Mouse (Mus musculus): ENCODE results near the gene Ttll5. TPM values are rescaled to one million over a fixed set of nuclear protein-coding genes. Genes with fewer than 3 reads are reported as not detected.

Gene Ttll5
- polyA plus RNA-seq, 1 experiment from 2014 or later = 8.2 TPM

DNA sequence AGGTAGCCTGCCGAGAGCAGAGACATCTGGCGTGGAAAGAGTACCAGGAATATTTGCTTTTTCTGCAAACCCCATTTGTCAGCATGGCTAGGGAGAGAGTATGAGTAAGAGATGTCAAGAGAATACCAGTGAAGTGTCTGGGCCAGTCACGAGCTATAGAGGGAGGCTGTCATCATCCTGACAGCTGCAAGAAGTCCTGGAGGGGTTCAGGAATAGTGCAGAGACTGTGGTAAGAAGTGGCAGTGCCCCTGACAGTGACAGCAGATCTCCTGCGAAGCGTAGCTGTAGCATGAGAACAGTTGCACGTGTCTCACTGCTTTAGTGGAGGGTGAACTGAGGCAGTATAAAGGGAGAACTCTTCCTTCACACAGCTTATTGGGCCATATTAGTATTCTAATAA, 197.1 kb downstream of the Ttll5 start:
- Histone ChIP-seq H3K36me3 (ENCODE audit: control insufficient read depth, insufficient read depth, low read length) (no peaks in the 10 kb centered on the region), H3K4me3 (ENCODE audit: low read length) (no peak overlapping the region), H3K27me3 (replicated peaks; ENCODE audit: control insufficient read depth, insufficient read depth, low read length) (no peaks in the 10 kb centered on the region), H3K9me3 (ENCODE audit: control insufficient read depth, low read length) (no peaks in the 10 kb centered on the region), H3K4me1 (ENCODE audit: control insufficient read depth, insufficient read depth, low read length) (peaks cover 13% of the 10 kb centered on the region), H3K27ac (ENCODE audit: low read length) (no peak overlapping the region), H3K9ac (ENCODE audit: low read depth, low read length) (no peak overlapping the region), H3K4me2 (ENCODE audit: low read depth, low read length) (no peak overlapping the region)
- ATAC-seq = no peak
- WGBS = 66% methylated on average over 6 of the region's 6 CpGs

DNA sequence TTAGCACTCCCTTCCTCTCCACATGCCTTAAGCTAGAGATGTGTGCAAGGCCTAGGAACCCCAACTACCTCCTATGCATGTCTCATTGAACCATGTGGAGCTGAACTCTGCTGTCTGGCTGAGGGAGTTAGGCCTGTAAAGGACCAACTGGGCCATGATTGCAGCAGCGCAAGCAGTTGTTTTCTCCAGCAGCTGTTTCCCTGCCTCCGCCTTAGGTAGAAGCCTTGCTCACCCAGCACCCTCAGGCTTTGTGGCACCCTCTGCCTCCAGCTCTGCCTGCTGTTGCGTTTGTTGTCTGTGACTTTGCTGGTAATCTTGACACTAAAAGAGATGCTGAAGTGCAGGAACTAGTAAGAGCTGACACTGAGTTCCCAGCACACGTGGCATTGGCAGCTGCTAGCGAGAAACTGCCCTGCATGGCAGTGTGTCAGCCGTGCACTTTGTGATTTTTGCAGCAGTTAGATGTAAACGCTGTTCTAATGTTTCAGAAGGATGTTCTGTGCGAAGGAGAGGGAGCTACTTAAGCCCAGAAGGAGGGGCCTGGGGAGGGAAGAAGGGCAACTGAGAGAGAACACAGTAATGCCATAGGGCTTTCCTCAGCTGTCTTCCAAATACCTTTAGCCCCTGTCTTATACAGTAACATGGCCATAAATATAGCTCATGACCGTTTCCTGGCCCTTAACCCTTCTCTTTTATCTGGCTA, 198.0 kb downstream of the Ttll5 start:
- Histone ChIP-seq H3K36me3 (ENCODE audit: control insufficient read depth, insufficient read depth, low read length) (no peaks in the 10 kb centered on the region), H3K4me2 (ENCODE audit: low read depth, low read length) (no peak overlapping the region), H3K4me3 (ENCODE audit: low read length) (no peak overlapping the region), H3K4me1 (ENCODE audit: control insufficient read depth, insufficient read depth, low read length) (peaks cover 13% of the 10 kb centered on the region), H3K9ac (ENCODE audit: low read depth, low read length) (no peak overlapping the region), H3K27me3 (replicated peaks; ENCODE audit: control insufficient read depth, insufficient read depth, low read length) (no peaks in the 10 kb centered on the region), H3K9me3 (ENCODE audit: control insufficient read depth, low read length) (no peaks in the 10 kb centered on the region), H3K27ac (ENCODE audit: low read length) (0 out of 2 replicates have a peak overlapping the region, but pooled peaks have one; percentile 2)
- ATAC-seq = no peak
- 56% methylated on average over 9 of the region's 9 CpGs for WGBS

DNA sequence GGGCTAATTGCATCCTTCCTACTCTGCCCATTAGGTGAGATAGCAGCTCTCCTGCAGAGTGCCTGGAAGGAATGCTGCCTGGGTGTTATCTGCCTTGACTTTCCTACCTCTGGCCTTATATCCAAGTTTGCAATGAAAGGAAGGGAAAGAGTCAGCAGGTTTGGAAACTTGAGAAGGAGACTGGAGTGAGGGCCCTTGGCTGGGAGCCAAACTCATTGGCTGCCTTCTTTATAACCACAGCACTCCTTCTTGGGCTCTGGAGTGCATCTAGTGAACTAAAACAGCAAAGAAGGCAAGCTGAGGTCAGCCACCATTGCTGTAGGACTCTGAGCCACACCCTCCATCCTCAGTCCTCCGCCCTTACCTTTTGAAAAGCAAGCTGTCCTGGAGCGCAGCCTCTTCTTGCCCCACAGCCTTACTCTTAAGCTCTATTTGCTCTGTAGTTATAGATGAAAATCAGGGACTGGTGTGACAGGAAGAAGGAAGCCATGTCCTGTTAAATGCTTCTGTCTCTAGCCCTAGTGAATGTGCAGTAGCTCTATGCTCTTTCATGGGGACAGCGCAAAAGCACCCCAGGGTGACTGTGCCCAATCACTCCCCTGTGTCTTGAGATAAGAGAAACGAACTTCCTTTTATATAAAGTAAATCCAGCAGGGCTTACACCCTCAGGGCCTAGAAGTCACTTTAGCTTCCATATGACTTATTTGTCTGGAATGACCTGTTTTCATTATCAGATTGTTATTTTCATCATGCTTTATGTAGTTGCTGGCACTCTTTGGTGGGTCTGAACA, 198.8 kb downstream of the Ttll5 start:
- Histone ChIP-seq H3K4me3 (ENCODE audit: low read length) (no peak overlapping the region), H3K27me3 (replicated peaks; ENCODE audit: control insufficient read depth, insufficient read depth, low read length) (no peaks in the 10 kb centered on the region), H3K9ac (ENCODE audit: low read depth, low read length) (no peak overlapping the region), H3K27ac (ENCODE audit: low read length) (no peak overlapping the region), H3K4me2 (ENCODE audit: low read depth, low read length) (no peak overlapping the region), H3K4me1 (ENCODE audit: control insufficient read depth, insufficient read depth, low read length) (peaks cover 13% of the 10 kb centered on the region), H3K9me3 (ENCODE audit: control insufficient read depth, low read length) (no peaks in the 10 kb centered on the region), H3K36me3 (ENCODE audit: control insufficient read depth, insufficient read depth, low read length) (no peaks in the 10 kb centered on the region)
- peak; percentile 31; the same call in 1 of the 2 replicates for ATAC-seq
- 61% methylated on average over 4 of the region's 4 CpGs for WGBS

DNA sequence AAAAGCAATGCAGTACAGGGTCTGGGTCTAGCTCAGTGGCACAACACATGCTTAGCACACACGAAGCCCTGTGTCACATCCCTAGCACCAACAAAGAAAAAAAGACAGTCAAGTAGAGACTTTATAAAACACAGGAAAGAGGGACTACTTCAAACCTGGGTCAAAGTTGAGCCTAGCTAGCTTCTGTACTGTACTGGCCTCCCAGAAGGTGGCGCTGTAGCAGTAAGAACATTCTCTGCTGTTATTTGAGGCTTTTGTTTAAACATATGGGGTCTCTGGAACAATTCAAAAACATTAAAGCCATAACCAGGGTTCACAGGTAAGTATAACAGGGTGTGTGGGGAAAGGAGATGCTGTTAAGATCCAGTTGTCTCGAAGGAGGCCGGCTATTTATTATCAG, 200.0 kb downstream of the Ttll5 start:
- H3K4me1 ChIP-seq (ENCODE audit: control insufficient read depth, insufficient read depth, low read length) = peaks cover 13% of the 10 kb centered on the region
- 59% methylated on average over 4 of the region's 4 CpGs for WGBS
- H3K9ac ChIP-seq (ENCODE audit: low read depth, low read length) = no peak overlapping the region
- no peak for ATAC-seq
- no peak overlapping the region for H3K4me2 ChIP-seq (ENCODE audit: low read depth, low read length)
- no peaks in the 10 kb centered on the region for H3K36me3 ChIP-seq (ENCODE audit: control insufficient read depth, insufficient read depth, low read length)
- H3K27ac ChIP-seq (ENCODE audit: low read length) = no peak overlapping the region
- H3K27me3 ChIP-seq (replicated peaks; ENCODE audit: control insufficient read depth, insufficient read depth, low read length) = no peaks in the 10 kb centered on the region
- H3K4me3 ChIP-seq (ENCODE audit: low read length) = no peak overlapping the region
- no peaks in the 10 kb centered on the region for H3K9me3 ChIP-seq (ENCODE audit: control insufficient read depth, low read length)

DNA sequence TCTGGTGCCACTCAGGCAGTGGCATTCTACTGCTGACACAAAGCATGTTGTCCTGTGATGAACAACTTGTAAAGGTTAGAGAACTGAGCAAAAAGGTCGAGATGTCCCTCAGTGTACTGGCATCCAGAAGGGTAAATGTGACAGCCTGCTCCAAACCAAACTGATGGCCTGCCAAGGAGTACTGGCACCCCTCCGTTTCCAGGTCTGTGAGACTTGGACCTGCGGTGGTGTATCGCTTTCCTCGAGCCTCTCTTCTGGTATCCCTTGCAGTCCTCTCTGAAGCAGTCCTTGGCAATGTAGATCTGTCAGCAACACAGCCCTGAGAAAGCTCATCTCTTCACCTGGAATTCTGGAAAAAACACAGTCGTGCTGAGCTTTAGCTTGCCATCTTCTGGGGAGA, 201.0 kb downstream of the Ttll5 start:
- Histone ChIP-seq H3K9me3 (ENCODE audit: control insufficient read depth, low read length) (no peaks in the 10 kb centered on the region), H3K27ac (ENCODE audit: low read length) (no peak overlapping the region), H3K36me3 (ENCODE audit: control insufficient read depth, insufficient read depth, low read length) (no peaks in the 10 kb centered on the region), H3K4me1 (ENCODE audit: control insufficient read depth, insufficient read depth, low read length) (peaks cover 13% of the 10 kb centered on the region), H3K4me2 (ENCODE audit: low read depth, low read length) (no peak overlapping the region), H3K9ac (ENCODE audit: low read depth, low read length) (no peak overlapping the region), H3K27me3 (replicated peaks; ENCODE audit: control insufficient read depth, insufficient read depth, low read length) (no peaks in the 10 kb centered on the region), H3K4me3 (ENCODE audit: low read length) (no peak overlapping the region)
- no peak for ATAC-seq
- 90% methylated on average over 6 of the region's 6 CpGs for WGBS

DNA sequence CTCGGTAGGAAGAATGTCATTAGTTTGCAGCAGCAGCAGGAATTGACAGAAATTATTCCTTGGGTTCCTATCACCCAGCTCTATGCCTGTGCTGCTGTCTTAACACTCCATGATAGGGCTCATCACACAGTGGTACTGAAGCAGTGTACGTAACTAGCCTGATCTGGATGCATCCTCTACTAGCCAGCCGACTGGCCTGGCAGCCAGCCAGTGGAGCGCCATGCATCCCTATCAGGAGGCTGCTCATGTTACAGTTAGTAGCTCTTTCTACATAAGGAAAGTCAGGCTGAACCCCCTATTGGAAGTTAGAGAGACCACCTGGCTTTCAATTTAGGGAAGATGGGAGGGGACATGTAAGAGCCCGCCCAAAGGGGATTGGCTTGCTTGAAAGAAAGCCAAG, 202.5 kb downstream of the Ttll5 start:
- Histone ChIP-seq H3K4me2 (ENCODE audit: low read depth, low read length) (no peak overlapping the region), H3K36me3 (ENCODE audit: control insufficient read depth, insufficient read depth, low read length) (no peaks in the 10 kb centered on the region), H3K9ac (ENCODE audit: low read depth, low read length) (no peak overlapping the region), H3K4me3 (ENCODE audit: low read length) (no peak overlapping the region), H3K9me3 (ENCODE audit: control insufficient read depth, low read length) (no peaks in the 10 kb centered on the region), H3K27ac (ENCODE audit: low read length) (no peak overlapping the region), H3K27me3 (replicated peaks; ENCODE audit: control insufficient read depth, insufficient read depth, low read length) (no peaks in the 10 kb centered on the region), H3K4me1 (ENCODE audit: control insufficient read depth, insufficient read depth, low read length) (peaks cover 13% of the 10 kb centered on the region)
- no peak for ATAC-seq
- 59% methylated on average over 5 of the region's 5 CpGs for WGBS

DNA sequence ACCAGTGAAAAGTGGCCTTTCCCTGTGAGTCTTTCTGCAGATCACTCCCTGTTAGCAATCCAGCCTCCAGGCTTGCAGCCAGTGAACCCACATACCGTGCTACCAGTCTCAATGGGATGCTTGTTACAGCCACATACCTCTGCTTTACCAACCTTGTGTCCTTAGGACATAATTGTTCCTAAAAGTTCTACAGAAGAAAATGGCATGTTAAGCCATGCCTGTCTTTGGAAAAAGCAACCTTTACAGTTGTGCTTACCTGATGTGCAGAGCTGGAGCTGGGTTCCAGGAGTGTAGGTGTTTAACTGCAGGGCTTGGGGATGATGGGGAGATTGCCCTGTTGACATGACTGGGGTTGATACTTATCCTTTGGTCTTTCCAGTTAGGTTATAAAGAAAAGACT, 203.3 kb downstream of the Ttll5 start:
- H3K4me3 ChIP-seq (ENCODE audit: low read length) = no peak overlapping the region
- WGBS = 90% methylated on average over 1 of the region's 1 CpGs
- H3K36me3 ChIP-seq (ENCODE audit: control insufficient read depth, insufficient read depth, low read length) = no peaks in the 10 kb centered on the region

DNA sequence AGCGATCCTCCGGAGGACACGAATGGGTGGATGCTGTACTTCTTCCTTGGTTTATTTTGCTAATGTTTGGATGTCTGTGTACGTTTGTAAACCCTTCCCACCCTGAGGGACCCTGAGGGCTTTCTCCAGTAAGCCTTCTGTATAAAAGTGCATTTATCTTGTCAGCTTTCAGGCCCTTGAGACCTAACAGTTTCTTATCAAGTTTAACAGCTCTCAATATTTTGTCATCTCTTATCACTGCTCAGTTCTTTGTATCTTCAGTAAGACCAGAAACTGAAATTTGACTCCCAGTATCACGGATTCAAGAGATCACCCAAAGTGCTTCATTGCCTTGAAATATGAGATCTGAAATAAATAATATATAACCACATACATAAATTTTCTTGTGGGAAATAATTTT, 206.5 kb downstream of the Ttll5 start:
- no peak overlapping the region for H3K4me2 ChIP-seq (ENCODE audit: low read depth, low read length)
- H3K27me3 ChIP-seq (replicated peaks; ENCODE audit: control insufficient read depth, insufficient read depth, low read length) = no peaks in the 10 kb centered on the region
- whole genome bisulfite sequencing = 62% methylated on average over 5 of the region's 5 CpGs
- no peak overlapping the region for H3K27ac ChIP-seq (ENCODE audit: low read length)
- H3K9ac ChIP-seq (ENCODE audit: low read depth, low read length) = no peak overlapping the region
- no peaks in the 10 kb centered on the region; the same call in 1 of the 2 replicates for H3K4me1 ChIP-seq (ENCODE audit: control insufficient read depth, insufficient read depth, low read length)
- no peak for ATAC-seq
- H3K4me3 ChIP-seq (ENCODE audit: low read length) = no peak overlapping the region
- H3K36me3 ChIP-seq (ENCODE audit: control insufficient read depth, insufficient read depth, low read length) = no peaks in the 10 kb centered on the region
- no peaks in the 10 kb centered on the region for H3K9me3 ChIP-seq (ENCODE audit: control insufficient read depth, low read length)

More for the DNA sequence above, 203.3 kb downstream of the Ttll5 start:
- Histone ChIP-seq H3K9me3 (ENCODE audit: control insufficient read depth, low read length) (no peaks in the 10 kb centered on the region), H3K4me2 (ENCODE audit: low read depth, low read length) (no peak overlapping the region), H3K4me1 (ENCODE audit: control insufficient read depth, insufficient read depth, low read length) (peaks cover 6% of the 10 kb centered on the region), H3K27ac (ENCODE audit: low read length) (no peak overlapping the region), H3K27me3 (replicated peaks; ENCODE audit: control insufficient read depth, insufficient read depth, low read length) (no peaks in the 10 kb centered on the region), H3K9ac (ENCODE audit: low read depth, low read length) (no peak overlapping the region)
- no peak for ATAC-seq

DNA sequence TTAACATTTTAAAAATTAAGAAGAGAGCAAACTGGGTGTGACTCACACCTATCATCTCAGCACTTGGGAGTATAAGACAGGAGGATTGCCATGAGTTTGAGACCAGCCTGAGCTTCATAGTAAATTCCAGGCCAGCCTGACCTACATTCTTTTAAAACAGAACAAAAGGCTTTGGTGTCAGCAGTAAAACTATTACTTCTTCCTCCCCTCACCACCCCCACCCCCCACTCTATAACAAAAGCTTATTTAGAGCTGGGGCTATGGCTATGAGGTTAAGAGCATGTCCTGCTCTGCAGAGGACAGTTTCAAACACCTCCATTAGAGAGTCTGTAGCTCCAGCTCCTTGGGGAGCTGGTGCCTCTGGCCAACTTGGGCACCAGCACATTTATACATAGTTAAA, 211.1 kb downstream of the Ttll5 start:
- H3K27ac ChIP-seq (ENCODE audit: low read length) = no peak overlapping the region
- no peaks in the 10 kb centered on the region for H3K36me3 ChIP-seq (ENCODE audit: control insufficient read depth, insufficient read depth, low read length)
- no peaks in the 10 kb centered on the region for H3K27me3 ChIP-seq (replicated peaks; ENCODE audit: control insufficient read depth, insufficient read depth, low read length)
- H3K9ac ChIP-seq (ENCODE audit: low read depth, low read length) = no peak overlapping the region
- H3K9me3 ChIP-seq (ENCODE audit: control insufficient read depth, low read length) = no peaks in the 10 kb centered on the region
- no peak overlapping the region for H3K4me3 ChIP-seq (ENCODE audit: low read length)
- no peak overlapping the region for H3K4me2 ChIP-seq (ENCODE audit: low read depth, low read length)
- peaks cover 12% of the 10 kb centered on the region for H3K4me1 ChIP-seq (ENCODE audit: control insufficient read depth, insufficient read depth, low read length)
- ATAC-seq = no peak
